ENCODE assay signal across 9 mouse cellular contexts in genomic region chr11:21433726-21434125, GRCm38 (mm10).
DNase-seq lines count a peak whose midpoint lies in the region; ATAC-seq and TF ChIP-seq lines count a peak whose summit lies in the region.
"Had no signal": no experiment of that assay in that cellular context is flagged by ENCODE, and none has a peak within 500 bp of the region (broad histone marks: within the 10 kb centered on the region; RNA-seq: fewer than 3 reads in every experiment).

No protein-coding gene starts in this region.

- no peak overlapping the region for H3K9ac ChIP-seq in forebrain, embryonic 13.5 days
- no peak overlapping the region for H3K9ac ChIP-seq in liver, postnatal 0 days (replicated peaks)
- no peak overlapping the region for H3K9ac ChIP-seq in embryonic facial prominence, embryonic 15.5 days

- no peak for TF ChIP-seq EP300 in liver, postnatal 0 days (IDR thresholded peaks at IDR 0.05; ENCODE audit: low read depth)

- no peaks in the 10 kb centered on the region for H3K27me3 ChIP-seq in forebrain, embryonic 13.5 days
- H3K27me3 ChIP-seq in forebrain, embryonic 10.5 days (ENCODE audit: poor library complexity, severe bottlenecking) = no peaks in the 10 kb centered on the region
- no peaks in the 10 kb centered on the region for H3K27me3 ChIP-seq in liver, postnatal 0 days (ENCODE audit: insufficient read depth, low read length)
- H3K27me3 ChIP-seq in embryonic facial prominence, embryonic 15.5 days = no peaks in the 10 kb centered on the region

- no peaks in the 10 kb centered on the region for H3K9me3 ChIP-seq in forebrain, embryonic 13.5 days (replicated peaks)
- H3K9me3 ChIP-seq in forebrain, embryonic 10.5 days = no peaks in the 10 kb centered on the region
- H3K9me3 ChIP-seq in liver, postnatal 0 days (ENCODE audit: low read length) = no peaks in the 10 kb centered on the region
- H3K9me3 ChIP-seq in embryonic facial prominence, embryonic 15.5 days (replicated peaks) = no peaks in the 10 kb centered on the region
- H3K9me3 ChIP-seq: G1E had no signal

- H3K4me2 ChIP-seq in forebrain, embryonic 13.5 days = no peak overlapping the region
- no peak overlapping the region for H3K4me2 ChIP-seq in liver, postnatal 0 days (ENCODE audit: low read depth, low read length)
- H3K4me2 ChIP-seq in embryonic facial prominence, embryonic 15.5 days (replicated peaks) = no peak overlapping the region

- H3K4me3 ChIP-seq in forebrain, embryonic 13.5 days = no peak overlapping the region
- no peak overlapping the region for H3K4me3 ChIP-seq in forebrain, embryonic 10.5 days
- H3K4me3 ChIP-seq in liver, postnatal 0 days (ENCODE audit: low read depth, low read length) = no peak overlapping the region
- no peak overlapping the region for H3K4me3 ChIP-seq in embryonic facial prominence, embryonic 15.5 days (replicated peaks)

- 0 out of 2 replicates have a peak, but pooled peaks have one; percentile 6 for ATAC-seq in forebrain, embryonic 13.5 days
- no peak for ATAC-seq in liver, postnatal 0 days
- peak; percentile 73; the same call in 1 of the 2 replicates for ATAC-seq in embryonic facial prominence, embryonic 15.5 days (ENCODE audit: insufficient number of reproducible peaks, low FRiP score, low TSS enrichment, low read depth)
- ATAC-seq in granulocyte monocyte progenitor cell, adult 5-6 weeks (replicated peaks; ENCODE audit: poor library complexity, severe bottlenecking) = no peak

- no peaks in the 10 kb centered on the region for H3K4me1 ChIP-seq in forebrain, embryonic 13.5 days
- no peaks in the 10 kb centered on the region for H3K4me1 ChIP-seq in forebrain, embryonic 10.5 days
- no peaks in the 10 kb centered on the region for H3K4me1 ChIP-seq in liver, postnatal 0 days (ENCODE audit: insufficient read depth)
- H3K4me1 ChIP-seq in embryonic facial prominence, embryonic 15.5 days = 0 out of 2 replicates have a peak, but pooled peaks cover 2% of the 10 kb centered on the region

- peak; percentile 61 for TF ChIP-seq CTCF in liver, postnatal 0 days (IDR thresholded peaks at IDR 0.05; ENCODE audit: low read depth)

- DNase-seq in forebrain, embryonic 10.5 days (ENCODE audit: extremely low spot score, low spot score) = no peak
- no peak for DNase-seq in liver, postnatal 0 days
- DNase-seq in liver = no peak
- DNase-seq in lung, postnatal 36 days = peak; percentile 44
- DNase-seq in yolk sac, embryonic 10.5 days (ENCODE audit: low spot score) = no peak

- 42% methylated on average over 2 of the region's 2 CpGs for WGBS in forebrain, embryonic 13.5 days
- WGBS in forebrain, embryonic 10.5 days = 49% methylated on average over 2 of the region's 2 CpGs
- 48% methylated on average over 2 of the region's 2 CpGs for WGBS in liver, postnatal 0 days (ENCODE audit: insufficient replicate concordance)
- WGBS in embryonic facial prominence, embryonic 15.5 days = 39% methylated on average over 2 of the region's 2 CpGs

- H3K27ac ChIP-seq in forebrain, embryonic 13.5 days = no peak overlapping the region
- H3K27ac ChIP-seq in forebrain, embryonic 10.5 days = no peak overlapping the region
- H3K27ac ChIP-seq in liver, postnatal 0 days (ENCODE audit: low read depth) = no peak overlapping the region
- no peak overlapping the region for H3K27ac ChIP-seq in embryonic facial prominence, embryonic 15.5 days (replicated peaks)

- H3K36me3 ChIP-seq in forebrain, embryonic 13.5 days (ENCODE audit: poor library complexity, severe bottlenecking) = no peaks in the 10 kb centered on the region
- no peaks in the 10 kb centered on the region for H3K36me3 ChIP-seq in forebrain, embryonic 10.5 days (replicated peaks)
- no peaks in the 10 kb centered on the region for H3K36me3 ChIP-seq in liver, postnatal 0 days (replicated peaks; ENCODE audit: insufficient read depth, low read length)
- no peaks in the 10 kb centered on the region for H3K36me3 ChIP-seq in embryonic facial prominence, embryonic 15.5 days
- H3K36me3 ChIP-seq: G1E had no signal

Comparison
In these comparisons a context has a peak if more than half of its experiments do, and no peak if none do; other contexts are left out.
1. ATAC-seq: peak in forebrain, embryonic 13.5 days (single experiment) and embryonic facial prominence, embryonic 15.5 days (single experiment); none in liver, postnatal 0 days (single experiment) and granulocyte monocyte progenitor cell, adult 5-6 weeks (single experiment).